Mouse (Mus musculus) intestine, embryonic 14.5 days (tissue): ENCODE measurements at regions not wholly inside any gene's neighbourhood (a gene's known extent, or its start where the extent isn't known, plus 50 kb on each side); places are given as distances from the start of the nearest gene placed in this dataset.
"Not testable (repeated sequence)": the region's sequence is repeated elsewhere in the genome, so short reads cannot be mapped to it uniquely, and the experiment has no call there.

Experiments
- ATAC-seq: fragments of 200-750 bp; cut with Nextera tagmentation; replicated peaks from 2 replicates; pipeline ENCODE4 v1.8.0; 2017; ENCODE audit warnings: low read depth, moderate number of reproducible peaks, moderate TSS enrichment, moderate library complexity; ENCODE audit not compliant: low FRiP score, low TSS enrichment
- DNase-seq: peaks from one replicate; pipeline ENCODE4 v3.0.0-alpha.2; 2018; ENCODE audit warnings: low spot score
- H3K27ac ChIP-seq: fragments of 300-500 bp; sonication (generic); 2 replicates; pipeline ENCODE4 v1.5.1; 2014; ENCODE audit warnings: low read depth, mild to moderate bottlenecking, control low read depth
- H3K27me3 ChIP-seq: fragments of 300-500 bp; sonication (generic); replicated peaks from 2 replicates; pipeline ENCODE4 v1.6.1; 2014; ENCODE audit warnings: low read length, control low read depth; ENCODE audit not compliant: control insufficient read depth, insufficient read depth
- H3K36me3 ChIP-seq: fragments of 300-500 bp; sonication (generic); 2 replicates; pipeline ENCODE4 v1.6.1; 2014; ENCODE audit warnings: low read length, control low read depth; ENCODE audit not compliant: control insufficient read depth, insufficient read depth
- H3K4me1 ChIP-seq: fragments of 300-500 bp; sonication (generic); replicated peaks from 2 replicates; pipeline ENCODE4 v1.6.1; 2014; ENCODE audit warnings: low read length, control low read depth, mixed read lengths; ENCODE audit not compliant: control insufficient read depth, insufficient read depth
- H3K4me2 ChIP-seq: fragments of 300-500 bp; sonication (generic); 2 replicates; pipeline ENCODE4 v1.6.1; 2014; ENCODE audit warnings: low read length
- H3K4me3 ChIP-seq: fragments of 300-500 bp; sonication (generic); 2 replicates; pipeline ENCODE4 v1.5.1; 2014; ENCODE audit warnings: low read depth, low read length, control low read depth, mixed read lengths
- H3K9ac ChIP-seq: fragments of 300-500 bp; sonication (generic); 2 replicates; pipeline ENCODE4 v1.6.1; 2014; ENCODE audit warnings: mild to moderate bottlenecking, low read length
- H3K9me3 ChIP-seq: fragments of 300-500 bp; sonication (generic); 2 replicates; pipeline ENCODE4 v1.6.1; 2016; ENCODE audit warnings: low read length, control low read depth; ENCODE audit not compliant: control insufficient read depth
- WGBS: fragments of 180-500 bp; shearing (Covaris S2); extraction: QIAGEN DNeasy Blood & Tissue Kit; methylation state at CpG from one replicate; pipeline ENCODE4 v1.1.7; 2014; 5-methylcytosine and 5-hydroxymethylcytosine counted together

DNA sequence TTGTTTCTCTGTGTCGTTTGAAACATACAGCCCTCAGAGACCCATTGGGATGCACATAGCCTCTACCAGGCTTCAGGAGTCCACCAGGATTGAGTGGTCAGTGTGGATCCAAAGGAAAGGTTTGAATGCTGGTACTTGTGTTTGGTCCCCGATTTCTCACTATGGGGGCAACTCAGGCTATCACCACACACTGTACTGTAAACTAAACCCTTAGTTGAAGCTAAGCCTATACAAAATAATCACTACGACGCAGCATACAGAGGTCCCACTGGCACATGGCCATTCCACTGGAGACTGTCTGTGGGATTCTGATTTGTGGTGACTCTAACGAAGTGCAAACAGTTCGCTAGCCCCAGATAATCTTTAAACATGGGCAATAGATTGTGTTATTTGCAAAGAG lies 91.5 kb upstream of the Gm5148 start:
- no peaks in the 10 kb centered on the region for H3K9me3 ChIP-seq
- DNase-seq (peak; percentile 42), ATAC-seq (no peak)
- no peak overlapping the region for H3K27ac ChIP-seq
- no peaks in the 10 kb centered on the region for H3K36me3 ChIP-seq
- H3K4me1 ChIP-seq: no peaks in the 10 kb centered on the region
- no peak overlapping the region for H3K4me3 ChIP-seq
- H3K4me2 ChIP-seq: no peak overlapping the region
- H3K27me3 ChIP-seq: no peaks in the 10 kb centered on the region
- 92% methylated on average over 6 of the region's 6 CpGs for WGBS
- no peak overlapping the region for H3K9ac ChIP-seq

DNA sequence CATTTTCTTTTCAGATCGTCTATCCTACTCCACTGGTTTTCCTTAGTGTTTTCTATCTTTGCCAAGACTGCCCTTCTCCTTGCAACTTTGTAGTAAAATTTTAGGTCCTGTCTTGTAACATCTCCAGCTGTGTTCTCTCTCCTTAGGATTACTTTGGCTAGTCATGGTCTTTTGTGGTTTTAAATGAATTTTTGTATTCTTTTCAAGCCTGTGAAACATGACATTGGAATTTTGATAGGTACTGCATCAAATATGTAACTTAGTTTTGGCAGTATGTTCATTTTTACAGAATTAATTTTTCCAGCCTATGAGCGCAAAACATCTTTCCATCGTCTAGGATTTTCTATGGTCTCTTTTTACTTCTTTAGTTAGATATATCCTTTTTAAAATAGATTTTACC lies 88.6 kb upstream of the Gm5148 start:
- no peak overlapping the region for H3K27ac ChIP-seq
- no peaks in the 10 kb centered on the region for H3K27me3 ChIP-seq
- H3K4me2 ChIP-seq: no peak overlapping the region
- ATAC-seq: no peak
- DNase-seq: no peak
- no peaks in the 10 kb centered on the region for H3K36me3 ChIP-seq
- no peak overlapping the region for H3K4me3 ChIP-seq
- 0 out of 2 replicates have a peak, but pooled peaks cover 6% of the 10 kb centered on the region for H3K9me3 ChIP-seq
- H3K4me1 ChIP-seq: no peaks in the 10 kb centered on the region
- no peak overlapping the region for H3K9ac ChIP-seq
- 86% methylated on average over 3 of the region's 3 CpGs for WGBS

DNA sequence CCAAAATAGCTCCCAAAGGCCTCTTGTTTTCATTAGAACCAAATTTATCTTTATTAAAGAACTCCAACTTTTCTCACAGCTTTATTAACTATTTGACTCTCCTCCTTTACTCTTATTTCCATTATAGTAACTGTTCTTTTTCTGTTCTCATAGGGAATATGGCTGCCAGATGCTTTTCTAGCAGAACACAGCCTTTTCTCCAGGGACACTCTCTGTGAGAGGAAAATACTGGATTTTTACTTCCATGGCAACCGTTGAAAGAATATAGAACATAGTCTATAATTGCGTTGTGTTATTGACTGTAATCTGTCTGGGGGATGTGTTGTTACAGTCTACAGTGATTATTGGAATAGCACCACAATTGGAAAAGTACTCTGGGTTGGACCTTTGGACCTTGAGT lies 87.1 kb upstream of the Gm5148 start:
- H3K9ac ChIP-seq: no peak overlapping the region
- 0 out of 2 replicates have a peak, but pooled peaks cover 6% of the 10 kb centered on the region for H3K9me3 ChIP-seq
- no peak overlapping the region for H3K4me3 ChIP-seq
- ATAC-seq: no peak
- no peaks in the 10 kb centered on the region for H3K4me1 ChIP-seq
- WGBS: 84% methylated on average over 2 of the region's 2 CpGs
- no peak overlapping the region for H3K4me2 ChIP-seq
- DNase-seq: no peak
- no peaks in the 10 kb centered on the region for H3K27me3 ChIP-seq
- H3K36me3 ChIP-seq: no peaks in the 10 kb centered on the region
- H3K27ac ChIP-seq: no peak overlapping the region

DNA sequence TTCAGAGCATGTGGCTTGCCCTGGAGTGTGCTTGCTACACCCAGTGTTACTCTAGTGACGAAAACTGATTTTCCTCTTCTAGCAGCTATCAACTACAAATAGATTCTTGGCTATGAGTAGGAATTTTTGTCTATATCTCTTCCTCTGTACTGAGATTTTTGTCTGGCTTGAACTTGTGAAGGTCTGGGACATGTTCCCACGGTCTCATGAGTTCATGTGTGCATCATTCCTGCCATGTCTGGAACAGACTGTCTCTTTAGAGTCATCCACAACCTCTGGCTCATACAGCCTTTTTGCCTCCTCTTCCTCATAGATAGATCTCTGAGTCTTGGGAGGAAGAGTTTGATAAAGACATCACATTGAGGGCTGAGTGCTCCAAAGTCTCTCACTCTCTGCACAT lies 86.5 kb upstream of the Gm5148 start:
- no peak for ATAC-seq
- no peaks in the 10 kb centered on the region for H3K36me3 ChIP-seq

DNA sequence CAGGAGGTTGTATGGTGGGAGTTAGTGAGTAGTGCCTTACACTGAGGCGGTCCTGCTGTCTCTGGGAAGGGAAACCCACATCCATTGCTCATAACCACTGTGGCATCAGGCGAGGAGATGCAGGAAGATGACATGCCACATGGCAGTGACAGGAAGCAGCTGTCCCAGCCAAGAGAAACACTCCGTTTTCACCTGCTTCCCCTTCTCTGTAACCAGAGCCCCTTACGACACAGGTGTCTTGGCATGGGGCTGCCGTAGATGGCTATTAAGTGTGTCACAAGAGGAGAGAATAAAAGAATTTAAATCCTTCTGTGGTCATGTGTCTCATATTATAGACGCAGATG lies 81.5 kb upstream of the Gm5148 start:
- Histone ChIP-seq H3K9ac (no peak overlapping the region), H3K4me1 (peaks cover 4% of the 10 kb centered on the region; the same call in 1 of the 2 replicates), H3K4me2 (no peak overlapping the region), H3K27me3 (no peaks in the 10 kb centered on the region), H3K27ac (no peak overlapping the region), H3K36me3 (no peaks in the 10 kb centered on the region), H3K9me3 (0 out of 2 replicates have a peak, but pooled peaks cover 6% of the 10 kb centered on the region), H3K4me3 (no peak overlapping the region)
- WGBS: 64% methylated on average over 6 of the region's 6 CpGs
- ATAC-seq: no peak
- peak; percentile 33 for DNase-seq

More for the DNA sequence above, 86.5 kb upstream of the Gm5148 start:
- Histone ChIP-seq H3K4me2 (no peak overlapping the region), H3K4me1 (no peaks in the 10 kb centered on the region), H3K9me3 (0 out of 2 replicates have a peak, but pooled peaks cover 6% of the 10 kb centered on the region), H3K27ac (no peak overlapping the region), H3K9ac (no peak overlapping the region), H3K4me3 (no peak overlapping the region), H3K27me3 (no peaks in the 10 kb centered on the region)
- WGBS: 88% methylated on average over 2 of the region's 2 CpGs
- no peak for DNase-seq

DNA sequence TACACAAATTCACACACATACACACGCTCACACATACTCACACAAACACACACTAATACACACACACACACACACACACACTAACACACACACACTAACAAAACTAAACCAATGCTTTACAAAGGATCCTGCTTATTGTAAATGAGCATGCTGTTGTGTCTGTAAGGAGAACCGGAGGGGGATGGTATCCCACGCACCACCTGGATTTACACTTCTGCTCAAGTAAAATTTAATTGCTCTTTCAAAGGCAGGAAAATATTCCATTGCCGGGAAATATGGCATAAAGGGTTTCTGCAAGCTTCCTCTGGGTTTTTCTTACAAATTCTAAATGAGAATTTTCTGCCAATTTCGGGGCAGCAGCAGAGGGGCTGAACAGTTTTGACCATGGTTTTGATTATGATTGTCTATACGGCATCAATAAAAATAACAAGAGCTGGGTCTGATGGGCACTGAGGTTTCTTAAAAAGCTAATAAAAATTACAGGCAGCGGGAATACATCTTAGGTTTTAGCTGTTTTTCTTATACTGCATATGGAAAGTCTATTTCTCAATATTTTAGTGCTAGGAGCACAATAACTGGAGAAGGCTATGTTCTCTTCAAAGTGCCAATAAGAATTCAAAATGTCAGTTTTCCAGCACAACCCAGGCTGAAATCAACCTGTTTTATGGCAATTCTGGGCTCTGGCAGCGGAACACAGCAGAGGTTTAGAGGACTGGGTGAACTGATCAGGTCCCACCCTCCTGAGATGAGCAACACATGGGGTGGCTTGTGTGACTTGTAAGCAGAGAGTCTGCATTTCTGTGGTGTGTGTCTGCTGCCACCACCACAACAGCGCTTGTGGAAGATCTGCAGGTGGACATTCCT lies 80.9 kb upstream of the Gm5148 start:
- peak; percentile 6 for DNase-seq
- Histone ChIP-seq H3K4me2 (no peak overlapping the region), H3K4me1 (peaks cover 4% of the 10 kb centered on the region; the same call in 1 of the 2 replicates), H3K36me3 (no peaks in the 10 kb centered on the region), H3K9ac (no peak overlapping the region), H3K9me3 (0 out of 2 replicates have a peak, but pooled peaks cover 6% of the 10 kb centered on the region), H3K27me3 (no peaks in the 10 kb centered on the region), H3K4me3 (no peak overlapping the region), H3K27ac (no peak overlapping the region)
- no peak for ATAC-seq
- 83% methylated on average over 9 of the region's 9 CpGs for WGBS

DNA sequence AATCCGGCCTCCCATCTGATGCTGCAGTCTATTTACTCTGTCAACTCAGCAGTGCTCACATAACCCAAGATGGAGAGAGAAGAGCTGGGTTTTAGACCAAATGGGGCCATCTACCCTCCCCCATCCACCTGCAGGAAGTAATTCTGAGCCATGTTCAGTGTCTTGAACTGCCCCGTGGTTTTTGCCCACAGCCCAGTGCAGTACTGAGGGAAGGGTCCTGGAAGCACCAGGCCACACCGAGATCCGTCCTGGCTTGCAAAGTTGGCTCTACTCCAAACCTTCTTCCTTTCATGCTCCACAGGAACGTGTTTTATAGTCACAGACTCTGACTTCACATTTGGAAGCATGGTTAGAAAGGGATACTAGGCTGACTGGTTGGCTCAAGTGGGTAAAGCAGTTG lies 80.0 kb upstream of the Gm5148 start:
- WGBS: 39% methylated on average over 5 of the region's 5 CpGs
- ATAC-seq: no peak

DNA sequence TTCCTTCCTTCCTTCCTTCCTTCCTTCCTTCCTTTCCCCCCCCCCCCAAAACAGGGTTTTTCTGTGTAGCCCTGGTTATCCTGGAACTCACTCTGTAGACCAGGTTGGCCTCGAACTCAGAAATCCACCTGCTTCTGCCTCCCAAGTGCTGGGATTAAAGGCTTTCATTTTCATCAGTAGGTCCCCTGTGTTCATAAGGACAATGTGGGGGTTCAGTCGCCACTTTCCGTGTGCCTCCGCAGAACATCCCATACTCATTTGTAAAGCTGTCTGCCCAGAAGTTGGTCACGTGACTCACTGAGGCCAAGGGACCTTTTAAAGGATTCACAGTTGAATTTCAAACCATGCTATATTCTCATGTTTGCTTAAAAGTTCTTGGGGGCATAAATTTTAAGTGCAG lies 79.5 kb upstream of the Gm5148 start:
- not testable (repeated sequence) for H3K4me1 ChIP-seq, H3K27ac ChIP-seq, H3K9me3 ChIP-seq, H3K36me3 ChIP-seq, H3K9ac ChIP-seq, H3K4me2 ChIP-seq, H3K4me3 ChIP-seq, ATAC-seq, H3K27me3 ChIP-seq
- DNase-seq: peak; percentile 21
- WGBS: 87% methylated on average over 5 of the region's 5 CpGs

More for the DNA sequence above, 80.0 kb upstream of the Gm5148 start:
- Histone ChIP-seq H3K4me2 (no peak overlapping the region), H3K9ac (no peak overlapping the region), H3K4me1 (peaks cover 4% of the 10 kb centered on the region; the same call in 1 of the 2 replicates), H3K27me3 (no peaks in the 10 kb centered on the region), H3K27ac (no peak overlapping the region), H3K36me3 (no peaks in the 10 kb centered on the region), H3K9me3 (0 out of 2 replicates have a peak, but pooled peaks cover 3% of the 10 kb centered on the region), H3K4me3 (no peak overlapping the region)
- peak; percentile 50 for DNase-seq

DNA sequence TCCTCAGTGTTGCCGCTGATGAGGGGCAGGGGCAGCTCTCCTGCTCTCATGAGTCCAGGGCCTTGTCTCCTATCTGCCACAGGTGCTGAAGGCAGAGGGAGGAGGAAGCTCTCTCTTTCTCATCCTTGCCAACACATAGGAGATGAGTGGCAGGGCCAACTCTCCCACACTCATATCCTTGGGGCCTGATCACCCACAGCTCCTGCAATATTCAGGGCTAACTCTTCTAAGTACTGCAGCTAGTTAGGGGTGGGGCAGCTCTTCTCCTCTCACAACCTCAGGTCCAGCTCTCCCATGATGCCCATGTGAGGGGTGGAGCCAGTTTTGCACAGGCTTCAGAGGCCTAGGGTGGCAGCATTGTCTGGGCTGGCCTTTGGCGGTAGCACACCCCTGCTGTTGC lies 77.3 kb upstream of the Gm5148 start:
- H3K27me3 ChIP-seq: no peaks in the 10 kb centered on the region
- ATAC-seq: no peak
- 96% methylated on average over 2 of the region's 2 CpGs for WGBS

More for the DNA sequence above, 77.3 kb upstream of the Gm5148 start:
- Histone ChIP-seq H3K4me1 (peaks cover 4% of the 10 kb centered on the region; the same call in 1 of the 2 replicates), H3K4me2 (no peak overlapping the region), H3K4me3 (no peak overlapping the region), H3K27ac (no peak overlapping the region), H3K9ac (no peak overlapping the region), H3K9me3 (0 out of 2 replicates have a peak, but pooled peaks cover 3% of the 10 kb centered on the region), H3K36me3 (no peaks in the 10 kb centered on the region)
- DNase-seq: peak; percentile 23
